Mouse (Mus musculus) inflammation-experienced regulatory T-cells (primary cell): ENCODE data around the gene Ralgds. TPM values are rescaled to one million over a fixed set of nuclear protein-coding genes. Genes with fewer than 3 reads are reported as not detected.

ENCODE experiments used
- polyA plus RNA-seq, 2 experiments: library from polyadenylated mRNA; unstranded; fragments of 100-300 nt; shearing (Covaris generic); gene quantifications; one replicate each; pipeline ENCODE4 v1.2.1; 2017

Gene Ralgds
- polyA plus RNA-seq = 10 to 100 TPM; 29.8 to 45.1 TPM

DNA sequence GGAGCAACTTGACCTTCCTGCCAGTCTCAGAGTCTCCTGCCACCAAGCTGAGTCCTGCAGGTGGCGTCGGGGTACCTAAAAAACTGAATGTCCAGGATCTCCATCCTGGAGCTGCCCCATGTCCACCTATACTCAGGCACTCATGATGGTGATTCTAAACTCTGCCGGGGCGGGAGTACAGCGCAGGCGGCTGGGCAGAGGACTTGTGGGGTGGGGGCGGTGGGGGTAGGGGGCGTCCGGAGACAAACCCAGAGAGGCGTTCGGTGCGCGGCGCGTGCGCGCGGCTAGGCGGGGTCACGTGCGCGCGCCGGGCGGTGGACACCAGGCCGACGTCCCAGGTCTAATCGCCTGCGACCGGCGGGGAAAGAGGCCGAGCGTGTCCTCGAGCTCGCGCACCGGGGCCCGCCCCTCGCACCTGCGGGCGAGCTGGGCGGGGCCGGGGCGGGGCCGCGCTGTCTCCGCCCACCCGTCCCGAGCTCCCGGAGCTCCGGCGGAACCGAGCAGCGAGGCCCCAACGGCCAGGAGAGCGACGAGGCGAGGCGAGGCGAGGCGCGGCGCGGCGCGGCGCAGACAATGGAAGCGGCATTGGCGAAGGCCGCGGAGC is at the start of gene Ralgds:
TSS of gene Ralgds (plus strand) at position 328 of the 604 bp plus-strand sequence.

DNA sequence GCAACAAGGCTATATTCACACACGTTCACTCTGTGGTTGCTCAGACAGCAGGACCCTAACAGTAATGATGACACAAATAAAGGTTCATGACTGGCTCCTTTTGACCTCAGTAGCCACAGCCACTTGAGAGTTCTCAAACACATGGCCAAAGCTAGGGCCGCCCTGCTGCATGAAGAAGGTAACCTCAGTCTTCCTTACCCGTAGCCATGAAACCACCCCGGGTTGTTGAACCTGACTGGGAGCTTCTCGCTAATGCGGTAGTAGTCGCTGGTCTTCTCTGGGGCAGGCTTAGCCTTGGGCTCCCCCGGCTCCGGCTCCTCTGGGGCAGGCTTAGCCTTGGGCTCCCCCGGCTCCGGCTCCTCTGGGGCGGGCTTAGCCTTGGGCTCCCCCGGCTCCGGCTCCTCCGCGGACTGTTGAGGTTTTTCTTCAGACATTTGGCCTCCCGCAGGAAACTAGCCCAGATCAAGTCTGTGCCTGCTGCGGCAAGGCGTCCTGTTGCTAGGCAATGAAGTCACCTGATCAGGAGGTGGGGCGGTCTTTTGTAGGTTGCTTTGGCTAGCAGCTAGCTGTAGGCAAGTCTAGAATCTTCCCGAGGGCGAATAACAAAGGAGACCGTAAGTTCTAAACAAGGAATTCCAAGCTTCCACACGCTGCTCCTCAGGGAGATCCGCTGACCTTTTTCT is 46.9 kb upstream of the Ralgds start, which contains the start of gene 1700007K13Rik:
TSS of gene 1700007K13Rik (minus strand) at position 497 of the 683 bp plus-strand sequence.

DNA sequence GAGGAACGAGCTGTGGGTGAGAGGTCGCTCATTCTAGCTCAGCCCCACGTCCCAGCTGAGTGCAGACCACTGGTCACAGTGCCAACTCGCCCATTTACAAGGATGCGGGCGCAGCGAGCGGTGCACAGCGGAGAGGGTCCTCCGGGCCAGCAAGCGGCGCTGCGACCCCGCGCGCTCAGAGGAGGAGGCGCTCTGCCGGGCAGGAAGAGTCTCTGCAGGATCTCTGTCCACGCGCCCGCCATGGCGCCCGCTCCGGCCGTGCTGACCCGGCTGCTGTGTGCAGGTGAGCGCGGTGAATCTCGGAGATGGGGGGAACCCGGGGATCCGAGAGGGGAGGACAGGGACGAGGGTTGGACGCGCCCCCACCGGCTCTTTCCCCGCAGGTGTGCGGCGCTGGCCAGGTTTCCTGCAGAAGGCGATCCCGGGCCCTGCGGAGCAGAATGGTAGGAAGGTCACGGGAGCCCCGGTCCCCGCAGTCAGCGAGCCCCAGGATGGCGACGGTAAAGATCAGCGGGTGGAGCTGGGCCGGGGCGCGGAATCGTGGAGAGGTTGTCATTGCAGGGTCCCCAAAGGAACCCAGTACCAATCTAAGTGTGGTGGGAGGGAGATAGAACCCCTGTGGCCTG is 45.0 kb upstream of the Ralgds start, which contains the start of gene Mrps2:
TSS of gene Mrps2 (plus strand) at position 207 of the 626 bp plus-strand sequence.

DNA sequence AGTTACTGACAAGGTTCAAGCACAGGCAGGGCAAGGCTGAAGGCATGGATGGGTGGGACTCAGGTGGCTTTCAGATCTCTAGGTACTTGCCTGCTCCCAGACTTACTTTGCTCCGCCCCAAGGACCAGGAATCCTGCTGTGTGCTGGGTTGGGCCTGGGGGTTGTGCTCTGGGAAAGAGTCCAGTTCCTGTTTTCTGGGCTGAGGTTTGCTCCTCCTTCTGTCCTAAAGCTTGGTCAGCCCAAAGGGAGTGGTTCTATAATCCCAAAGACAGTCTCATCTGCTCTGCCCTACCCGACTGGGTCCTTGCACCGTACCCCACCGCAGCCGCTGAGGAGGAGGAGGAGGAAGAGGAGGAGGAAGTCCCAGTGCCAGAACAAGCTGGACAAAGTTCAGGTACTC is 16.3 kb upstream of the Ralgds start, which contains the start of gene Gbgt1:
TSS of gene Gbgt1 (plus strand) at position 221 of the 400 bp plus-strand sequence.

DNA sequence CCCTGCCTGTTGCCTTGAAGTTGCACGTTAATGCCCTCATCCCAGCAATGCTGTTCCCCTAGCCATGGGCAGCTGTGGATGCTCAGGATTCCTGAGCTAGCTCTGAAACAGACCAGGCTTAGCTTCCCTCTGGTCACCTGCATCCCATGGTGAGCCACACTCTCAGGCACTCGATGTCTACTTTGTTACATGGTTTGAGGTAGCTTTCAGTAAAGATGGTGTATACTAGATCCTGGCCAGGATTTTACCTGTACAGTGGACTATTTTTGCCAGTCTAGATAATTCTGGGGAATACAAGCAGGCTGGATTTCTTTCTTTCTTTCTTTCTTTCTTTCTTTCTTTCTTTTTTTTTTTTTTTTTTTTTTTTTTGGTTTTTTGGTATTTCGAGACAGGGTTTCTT is 7.1 kb upstream of the Ralgds start, which contains the start of gene Gm10134:
TSS of gene Gm10134 (plus strand) at position 301 of the 400 bp plus-strand sequence.

DNA sequence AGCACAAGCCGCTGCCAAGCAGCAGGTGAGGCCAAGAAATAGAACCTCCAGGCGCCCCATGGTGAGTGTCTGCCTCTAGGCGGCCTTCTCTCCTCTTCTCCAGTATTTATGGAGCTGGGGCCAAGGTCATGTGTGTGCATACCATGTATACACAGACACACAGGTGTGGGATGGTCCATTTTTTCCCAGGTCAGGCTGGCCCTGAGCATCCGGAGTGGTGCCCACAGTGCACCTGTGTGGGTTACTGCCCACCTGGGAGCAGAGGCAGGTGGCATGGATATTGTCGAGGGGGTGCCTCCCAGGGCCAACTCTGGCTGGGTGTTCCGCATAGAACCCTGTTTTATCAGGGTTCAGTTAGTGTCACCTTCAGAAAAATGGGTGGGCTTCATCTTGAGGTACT is 50.4 kb downstream of the Ralgds start, which contains the start of gene Cel:
TSS of gene Cel (minus strand) at position 101 of the 400 bp plus-strand sequence.

DNA sequence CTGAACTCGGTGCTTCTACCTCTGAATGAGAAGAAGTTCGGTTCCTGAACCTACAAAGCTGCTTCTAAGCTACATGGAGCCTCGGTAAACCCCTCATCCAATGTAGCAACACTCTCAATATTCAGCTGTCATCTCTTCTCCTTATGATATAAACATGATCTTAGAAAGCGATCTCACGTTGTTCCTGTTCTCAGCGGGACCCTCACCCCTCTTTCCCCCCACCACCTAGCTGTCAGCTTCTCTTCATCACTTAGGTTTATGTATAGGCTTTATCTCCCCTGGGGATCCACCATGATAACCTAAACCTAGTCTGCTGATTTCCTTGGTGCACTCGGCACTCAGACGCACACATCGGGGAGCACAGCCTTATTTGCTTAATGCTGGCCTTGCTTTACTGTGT is 70.7 kb downstream of the Ralgds start, which contains the start of gene Gtf3c5:
TSS of gene Gtf3c5 (minus strand) at position 101 of the 400 bp plus-strand sequence.

Other genes starting within 250 kb of the Ralgds start
- gene Ppp1r26, start 66.3 kb upstream of the Ralgds start, polyA plus RNA-seq = under 1 TPM in 1 of 2 experiments, not detected in 1; 0.22 TPM
- gene 1700007K13Rik, start 46.8 kb upstream of the Ralgds start, polyA plus RNA-seq = under 1 TPM in 1 of 2 experiments, not detected in 1; 0.59 TPM
- gene Mrps2, start 45.1 kb upstream of the Ralgds start, polyA plus RNA-seq = 10 to 100 TPM; 20.3 to 32.4 TPM
- 1 to 10 TPM in 1 of 2 experiments, not detected in 1; 1.6 TPM for gene Gbgt1, start 16.2 kb upstream of the Ralgds start, polyA plus RNA-seq
- 1 to 10 TPM; 1.4 TPM for gene Gm10134, start 7.0 kb upstream of the Ralgds start, polyA plus RNA-seq
- gene Cel, start 50.3 kb downstream of the Ralgds start, polyA plus RNA-seq = under 1 TPM in 1 of 2 experiments, not detected in 1; 0.62 TPM
- 10 to 100 TPM; 20.2 to 22.7 TPM for gene Gtf3c5, start 70.6 kb downstream of the Ralgds start, polyA plus RNA-seq
- gene Gfi1b, start 108.9 kb downstream of the Ralgds start, polyA plus RNA-seq = 1 to 10 TPM in 1 of 2 experiments, under 1 TPM in 1; 0.16 to 1.1 TPM
- 10 to 100 TPM; 26.7 to 29.9 TPM for gene Tsc1, start 128.1 kb downstream of the Ralgds start, polyA plus RNA-seq
- 1 to 10 TPM in 1 of 2 experiments, under 1 TPM in 1; 0.29 to 1.2 TPM for gene Spaca9, start 186.6 kb downstream of the Ralgds start, polyA plus RNA-seq
- 1 to 10 TPM in 1 of 2 experiments, not detected in 1; 1.6 TPM for gene Ak8, start 187.0 kb downstream of the Ralgds start, polyA plus RNA-seq